Mouse (Mus musculus): ENCODE measurements around the gene Rab43. TPM values are rescaled to one million over a fixed set of nuclear protein-coding genes. Genes with fewer than 3 reads are reported as not detected.

The Rab43 gene
- polyA plus RNA-seq, 1 experiment from 2014 or later: 10.9 TPM

Other genes with a start within 250 kb of the Rab43 start
- 2.2 and 2.6 TPM in 2 replicates for gene Prokr1, start 221.4 kb downstream of the Rab43 start, polyA plus RNA-seq (2014; fragmentation: Nextera tagmentation; extraction: Ambion mirVana)
- 14.9 and 18.1 TPM in 2 replicates for gene Aplf, start 140.0 kb downstream of the Rab43 start, polyA plus RNA-seq (2014; fragmentation: Nextera tagmentation; extraction: Ambion mirVana)
- 2.2 TPM in 2 replicates for gene Efcc1, start 81.3 kb downstream of the Rab43 start, polyA plus RNA-seq (2014; fragmentation: Nextera tagmentation; extraction: Ambion mirVana)
- gene Gp9, start 34.1 kb downstream of the Rab43 start, polyA plus RNA-seq (2014; fragmentation: Nextera tagmentation; extraction: Ambion mirVana): 0.68 and 0.80 TPM in 2 replicates
- gene Gm45140, start 23.6 kb upstream of the Rab43 start, polyA plus RNA-seq (2014; fragmentation: Nextera tagmentation; extraction: Ambion mirVana): 2.8 and 3.5 TPM in 2 replicates
- gene Isy1, start 26.6 kb upstream of the Rab43 start, polyA plus RNA-seq (2014; fragmentation: Nextera tagmentation; extraction: Ambion mirVana): 38.1 and 52.8 TPM in 2 replicates
- 1,146 and 1,207 TPM in 2 replicates for gene Cnbp, start 38.9 kb upstream of the Rab43 start, polyA plus RNA-seq (2014; fragmentation: Nextera tagmentation; extraction: Ambion mirVana)
- gene Copg1, start 75.7 kb upstream of the Rab43 start, polyA plus RNA-seq (2014; fragmentation: Nextera tagmentation; extraction: Ambion mirVana): 164 and 169 TPM in 2 replicates
- gene Hmces, start 101.8 kb upstream of the Rab43 start, polyA plus RNA-seq (2014; fragmentation: Nextera tagmentation; extraction: Ambion mirVana): 43.9 and 52.1 TPM in 2 replicates
- gene H1fx, start 169.5 kb upstream of the Rab43 start, polyA plus RNA-seq (2014; fragmentation: Nextera tagmentation; extraction: Ambion mirVana): 19.6 and 20.1 TPM in 2 replicates
- 246 and 251 TPM in 2 replicates for gene Rab7, start 233.1 kb upstream of the Rab43 start, polyA plus RNA-seq (2014; fragmentation: Nextera tagmentation; extraction: Ambion mirVana)